10 mouse cellular contexts compared by ENCODE assay signal in genomic region chr5:24587200-24587577, GRCm38 (mm10). TPM values are rescaled to one million over a fixed set of nuclear protein-coding genes. Genes with fewer than 3 reads are reported as not detected.
DNase-seq lines count a peak whose midpoint lies in the region; ATAC-seq and TF ChIP-seq lines count a peak whose summit lies in the region.
"Had no signal": no experiment of that assay in that cellular context is flagged by ENCODE, and none has a peak within 500 bp of the region (broad histone marks: within the 10 kb centered on the region; RNA-seq: fewer than 3 reads in every experiment).

No protein-coding gene starts in this region.

- peaks cover 15% of the 10 kb centered on the region for H3K4me1 ChIP-seq in kidney, postnatal 0 days (replicated peaks; ENCODE audit: insufficient read depth, low read length)
- H3K4me1 ChIP-seq in G1E (ENCODE audit: insufficient read depth, low read depth, low read length): peaks cover 19% of the 10 kb centered on the region
- H3K4me1 ChIP-seq in embryonic facial prominence, embryonic 15.5 days: peaks cover 35% of the 10 kb centered on the region
- peaks cover 4% of the 10 kb centered on the region; the same call in 1 of the 2 replicates for H3K4me1 ChIP-seq in intestine, postnatal 0 days (replicated peaks; ENCODE audit: control insufficient read depth, insufficient read depth, low read length)
- peaks cover 24% of the 10 kb centered on the region for H3K4me1 ChIP-seq in neural tube, embryonic 14.5 days (ENCODE audit: control insufficient read depth, insufficient read depth, low read length)

- WGBS in kidney, postnatal 0 days: 22% methylated on average over 4 of the region's 4 CpGs
- 34% methylated on average over 4 of the region's 4 CpGs for WGBS in embryonic facial prominence, embryonic 15.5 days
- WGBS in intestine, postnatal 0 days: 23% methylated on average over 4 of the region's 4 CpGs
- 27% methylated on average over 4 of the region's 4 CpGs for WGBS in neural tube, embryonic 14.5 days

- peak overlapping the region; percentile 70 for H3K9ac ChIP-seq in kidney, postnatal 0 days (ENCODE audit: low read depth, low read length)
- peak overlapping the region; percentile 58 for H3K9ac ChIP-seq in embryonic facial prominence, embryonic 15.5 days
- H3K9ac ChIP-seq in intestine, postnatal 0 days (ENCODE audit: low read depth, low read length): peak overlapping the region; percentile 66
- H3K9ac ChIP-seq in neural tube, embryonic 14.5 days (replicated peaks; ENCODE audit: low read depth, low read length): peak overlapping the region; percentile 87

- no peak for ATAC-seq in kidney, postnatal 0 days (replicated peaks; ENCODE audit: low FRiP score, low read depth)
- peak; percentile 5; the same call in 1 of the 2 replicates for ATAC-seq in G1E (ENCODE audit: extremely low read depth, insufficient number of reproducible peaks, low FRiP score, poor library complexity, severe bottlenecking)
- no peak for ATAC-seq in embryonic facial prominence, embryonic 15.5 days (ENCODE audit: insufficient number of reproducible peaks, low FRiP score, low TSS enrichment, low read depth)
- ATAC-seq in intestine, postnatal 0 days: no peak
- peak; percentile 13; the same call in 1 of the 2 replicates for ATAC-seq in neural tube, embryonic 14.5 days (ENCODE audit: low read depth)

- H3K4me2 ChIP-seq in kidney, postnatal 0 days (ENCODE audit: low read length): peak overlapping the region; percentile 81
- peak overlapping the region; percentile 83 for H3K4me2 ChIP-seq in embryonic facial prominence, embryonic 15.5 days (replicated peaks)
- H3K4me2 ChIP-seq in intestine, postnatal 0 days (replicated peaks; ENCODE audit: low read depth): peak overlapping the region; percentile 81
- peak overlapping the region; percentile 95 for H3K4me2 ChIP-seq in neural tube, embryonic 14.5 days (ENCODE audit: low read depth, low read length)

- H3K36me3 ChIP-seq in kidney, postnatal 0 days (ENCODE audit: insufficient read depth, low read length): peaks cover 9% of the 10 kb centered on the region; the same call in 1 of the 2 replicates
- peaks cover 44% of the 10 kb centered on the region for H3K36me3 ChIP-seq in G1E (replicated peaks)
- peaks cover 42% of the 10 kb centered on the region for H3K36me3 ChIP-seq in embryonic facial prominence, embryonic 15.5 days
- peaks cover 23% of the 10 kb centered on the region; the same call in 1 of the 2 replicates for H3K36me3 ChIP-seq in intestine, postnatal 0 days (ENCODE audit: control insufficient read depth, insufficient read depth)
- peaks cover 18% of the 10 kb centered on the region for H3K36me3 ChIP-seq in neural tube, embryonic 14.5 days (ENCODE audit: control insufficient read depth, insufficient read depth, low read length)

- no peaks in the 10 kb centered on the region for H3K9me3 ChIP-seq in kidney, postnatal 0 days (replicated peaks; ENCODE audit: low read length)
- no peaks in the 10 kb centered on the region for H3K9me3 ChIP-seq in G1E (replicated peaks)
- no peaks in the 10 kb centered on the region for H3K9me3 ChIP-seq in embryonic facial prominence, embryonic 15.5 days (replicated peaks)
- H3K9me3 ChIP-seq in intestine, postnatal 0 days (ENCODE audit: control insufficient read depth): no peaks in the 10 kb centered on the region
- H3K9me3 ChIP-seq in neural tube, embryonic 14.5 days (ENCODE audit: control insufficient read depth, low read length): no peaks in the 10 kb centered on the region

- DNase-seq in kidney, postnatal 0 days (ENCODE audit: low spot score): no peak
- no peak for DNase-seq in kidney, postnatal 14 days
- DNase-seq in G1E (ENCODE audit: low spot score): peak; percentile 33
- DNase-seq in adrenal gland, adult (ENCODE audit: inconsistent age in 2 of 2, low spot score in 1 of 2): no peak
- no peak for DNase-seq in spleen, adult 18-20 months

- no peak for TF ChIP-seq CTCF in kidney, postnatal 0 days (IDR thresholded peaks at IDR 0.05; ENCODE audit: low read depth)
- no peak for TF ChIP-seq CTCF in G1E (IDR thresholded peaks at IDR 0.05; ENCODE audit: low read depth, low read length)
- TF ChIP-seq CTCF in intestine, postnatal 0 days (IDR thresholded peaks at IDR 0.05; ENCODE audit: low read depth): no peak

- peak overlapping the region; percentile 58 for H3K4me3 ChIP-seq in kidney, postnatal 0 days (replicated peaks; ENCODE audit: low read depth, low read length)
- H3K4me3 ChIP-seq in G1E (ENCODE audit: low read depth, low read length): peak overlapping the region; percentile 83
- peak overlapping the region; percentile 70 for H3K4me3 ChIP-seq in embryonic facial prominence, embryonic 15.5 days (replicated peaks)
- peak overlapping the region; percentile 77 for H3K4me3 ChIP-seq in intestine, postnatal 0 days (ENCODE audit: low read depth, low read length)
- H3K4me3 ChIP-seq in neural tube, embryonic 14.5 days (ENCODE audit: low read depth, low read length): peak overlapping the region; percentile 67

- H3K27me3 ChIP-seq in kidney, postnatal 0 days (ENCODE audit: insufficient read depth, low read length): no peaks in the 10 kb centered on the region
- peaks cover 11% of the 10 kb centered on the region; the same call in 1 of the 2 replicates for H3K27me3 ChIP-seq in G1E (ENCODE audit: insufficient read depth, low read length)
- no peaks in the 10 kb centered on the region for H3K27me3 ChIP-seq in embryonic facial prominence, embryonic 15.5 days
- H3K27me3 ChIP-seq in intestine, postnatal 0 days (replicated peaks; ENCODE audit: control insufficient read depth, insufficient read depth, low read length): no peaks in the 10 kb centered on the region
- no peaks in the 10 kb centered on the region for H3K27me3 ChIP-seq in neural tube, embryonic 14.5 days (ENCODE audit: control insufficient read depth, insufficient read depth, low read length)

- H3K27ac ChIP-seq in kidney, postnatal 0 days: peak overlapping the region; percentile 38
- peak overlapping the region; percentile 58; the same call in 1 of the 2 replicates for H3K27ac ChIP-seq in embryonic facial prominence, embryonic 15.5 days (replicated peaks)
- H3K27ac ChIP-seq in intestine, postnatal 0 days (ENCODE audit: low read depth, low read length): peak overlapping the region; percentile 54; the same call in 1 of the 2 replicates
- peak overlapping the region; percentile 78 for H3K27ac ChIP-seq in neural tube, embryonic 14.5 days (ENCODE audit: low read depth, low read length)

RNA-seq across cellular contexts. Expression of gene Chpf2, which starts 0.6 kb away (rescaled TPM):
- polyA plus RNA-seq in kidney, postnatal 0 days (2015; fragmentation: Nextera tagmentation; extraction: Ambion mirVana): 26.0 and 27.6 TPM in 2 replicates
- total RNA-seq in G1E (2014; fragmentation: Nextera tagmentation): 5.9 and 15.8 TPM in 2 replicates
- total RNA-seq in G1E (2017): 7.3 and 14.9 TPM in 2 replicates
- 19.9 and 28.5 TPM in 2 replicates for polyA plus RNA-seq in G1E (2012)
- 30.3 and 33.1 TPM in 2 replicates for polyA plus RNA-seq in embryonic facial prominence, embryonic 15.5 days (2015; fragmentation: Nextera tagmentation; extraction: Ambion mirVana)
- polyA plus RNA-seq in intestine, postnatal 0 days (2015; fragmentation: Nextera tagmentation; extraction: Ambion mirVana): 23.5 and 24.4 TPM in 2 replicates
- polyA plus RNA-seq in neural tube, embryonic 14.5 days (2014; fragmentation: Nextera tagmentation; extraction: Ambion mirVana): 13.3 and 13.6 TPM in 2 replicates

RNA-seq across cellular contexts. Expression of gene Abcf2, which starts 9.9 kb away (rescaled TPM):
- 74.4 and 79.6 TPM in 2 replicates for polyA plus RNA-seq in kidney, postnatal 0 days (2015; fragmentation: Nextera tagmentation; extraction: Ambion mirVana)
- total RNA-seq in G1E (2014; fragmentation: Nextera tagmentation) (54.2 and 58.8 TPM in 2 replicates), G1E (2017) (89.5 and 94.6 TPM in 2 replicates)
- 68.5 and 81.4 TPM in 2 replicates for polyA plus RNA-seq in G1E (2012)
- polyA plus RNA-seq in embryonic facial prominence, embryonic 15.5 days (2015; fragmentation: Nextera tagmentation; extraction: Ambion mirVana): 93.7 and 100 TPM in 2 replicates
- polyA plus RNA-seq in intestine, postnatal 0 days (2015; fragmentation: Nextera tagmentation; extraction: Ambion mirVana): 40.1 and 40.5 TPM in 2 replicates
- 80.3 and 89.8 TPM in 2 replicates for polyA plus RNA-seq in neural tube, embryonic 14.5 days (2014; fragmentation: Nextera tagmentation; extraction: Ambion mirVana)

RNA-seq across cellular contexts. Expression of gene 4931409K22Rik, which starts 30.6 kb away (rescaled TPM):
- polyA plus RNA-seq in kidney, postnatal 0 days (2015; fragmentation: Nextera tagmentation; extraction: Ambion mirVana): 0.12 and 0.19 TPM in 2 replicates
- total RNA-seq in G1E (2014; fragmentation: Nextera tagmentation): not detected in 2 replicates
- total RNA-seq in G1E (2017): 0.06 TPM in 1 of 2 replicates, not detected in the other
- polyA plus RNA-seq in G1E (2012): not detected in 2 replicates
- 0.07 TPM in 1 of 2 replicates, not detected in the other for polyA plus RNA-seq in embryonic facial prominence, embryonic 15.5 days (2015; fragmentation: Nextera tagmentation; extraction: Ambion mirVana)
- polyA plus RNA-seq in intestine, postnatal 0 days (2015; fragmentation: Nextera tagmentation; extraction: Ambion mirVana): not detected in 2 replicates
- polyA plus RNA-seq in neural tube, embryonic 14.5 days (2014; fragmentation: Nextera tagmentation; extraction: Ambion mirVana): 0.14 and 0.16 TPM in 2 replicates
- total RNA-seq: common myeloid progenitor, adult 5-6 weeks; neutrophil, adult 5-6 weeks had no signal

RNA-seq across cellular contexts. Expression of gene Smarcd3, which starts 37.0 kb away (rescaled TPM):
- 16.4 and 19.7 TPM in 2 replicates for polyA plus RNA-seq in kidney, postnatal 0 days (2015; fragmentation: Nextera tagmentation; extraction: Ambion mirVana)
- total RNA-seq in G1E (2014; fragmentation: Nextera tagmentation) (not detected in 2 replicates), G1E (2017) (0.06 and 0.22 TPM in 2 replicates)
- 0.12 TPM in 1 of 2 replicates, not detected in the other for polyA plus RNA-seq in G1E (2012)
- 39.7 and 42.4 TPM in 2 replicates for polyA plus RNA-seq in embryonic facial prominence, embryonic 15.5 days (2015; fragmentation: Nextera tagmentation; extraction: Ambion mirVana)
- 6.6 and 6.8 TPM in 2 replicates for polyA plus RNA-seq in intestine, postnatal 0 days (2015; fragmentation: Nextera tagmentation; extraction: Ambion mirVana)
- polyA plus RNA-seq in neural tube, embryonic 14.5 days (2014; fragmentation: Nextera tagmentation; extraction: Ambion mirVana): 139 and 179 TPM in 2 replicates

RNA-seq across cellular contexts. Expression of gene Asb10, which starts 46.4 kb away (rescaled TPM):
- 0.69 and 0.93 TPM in 2 replicates for polyA plus RNA-seq in kidney, postnatal 0 days (2015; fragmentation: Nextera tagmentation; extraction: Ambion mirVana)
- total RNA-seq in G1E (2014; fragmentation: Nextera tagmentation) (not detected in 2 replicates), G1E (2017) (not detected in 2 replicates)
- polyA plus RNA-seq in G1E (2012): 0.04 TPM in 1 of 2 replicates, not detected in the other
- 1.1 and 1.2 TPM in 2 replicates for polyA plus RNA-seq in embryonic facial prominence, embryonic 15.5 days (2015; fragmentation: Nextera tagmentation; extraction: Ambion mirVana)
- polyA plus RNA-seq in intestine, postnatal 0 days (2015; fragmentation: Nextera tagmentation; extraction: Ambion mirVana): 0.09 and 0.18 TPM in 2 replicates
- polyA plus RNA-seq in neural tube, embryonic 14.5 days (2014; fragmentation: Nextera tagmentation; extraction: Ambion mirVana): 0.17 and 0.45 TPM in 2 replicates
- total RNA-seq: neutrophil, adult 5-6 weeks had no signal

Comparison
In these comparisons a context has a peak if more than half of its experiments do, and no peak if none do; other contexts are left out.
1. ATAC-seq: peak in G1E (single experiment) and neural tube, embryonic 14.5 days (single experiment); none in kidney, postnatal 0 days (single experiment), embryonic facial prominence, embryonic 15.5 days (single experiment) and intestine, postnatal 0 days (single experiment).
2. Peak in every context shown above with its lines, with median percentiles within 50 percentile points of each other: H3K27ac ChIP-seq, H3K4me2 ChIP-seq, H3K4me3 ChIP-seq and H3K9ac ChIP-seq.